Comparison of ENCODE assay signal across 18 mouse cellular contexts in the genomic region with DNA sequence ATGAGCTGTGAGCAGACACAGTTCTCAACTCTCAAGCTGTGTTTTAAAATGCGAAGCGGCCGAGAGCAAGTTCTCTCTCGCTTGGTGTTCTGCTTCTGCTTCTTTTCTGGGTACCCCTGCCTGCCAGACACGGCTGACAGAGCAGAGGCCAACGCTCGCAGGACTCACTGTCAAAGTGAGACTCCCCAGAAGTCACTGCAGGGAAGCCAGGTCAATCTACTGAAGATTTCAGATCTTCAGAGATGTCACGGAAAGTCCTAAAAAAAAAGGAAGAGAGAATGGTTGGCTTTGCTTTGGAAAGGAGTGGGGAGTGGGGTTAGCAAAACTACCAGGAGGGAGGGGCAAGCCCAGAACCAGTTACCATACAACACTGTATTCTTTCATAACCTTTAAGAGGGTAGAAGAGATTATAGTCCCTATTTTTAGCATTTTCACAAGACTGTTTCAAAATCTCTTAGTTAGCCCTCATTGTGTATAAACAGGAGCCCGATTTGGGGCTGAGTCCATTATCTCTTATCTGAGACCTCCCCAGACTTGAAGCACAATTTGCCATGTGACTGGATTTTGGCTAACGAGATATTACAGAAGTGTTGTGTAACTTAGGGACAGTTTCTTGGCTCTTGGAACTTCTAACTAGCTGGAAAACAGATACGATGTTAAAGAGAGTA. TPM values are rescaled to one million over a fixed set of nuclear protein-coding genes. Genes with fewer than 3 reads are reported as not detected.
A peak's percentile ranks its signal among the peaks of the same experiment; 100 is the strongest.
DNase-seq lines count a peak whose midpoint lies in the region; ATAC-seq and TF ChIP-seq lines count a peak whose summit lies in the region.
"Had no signal": no experiment of that assay in that cellular context is flagged by ENCODE, and none has a peak within 500 bp of the region (broad histone marks: within the 10 kb centered on the region; RNA-seq: fewer than 3 reads in every experiment).

No protein-coding gene starts in this region.

- H3K27me3 ChIP-seq in limb, embryonic 12.5 days, result no peaks in the 10 kb centered on the region
- H3K27me3 ChIP-seq in limb, embryonic 10.5 days (ENCODE audit: low read depth, poor library complexity, severe bottlenecking), result no peaks in the 10 kb centered on the region
- H3K27me3 ChIP-seq in CH12.LX (replicated peaks), result no peaks in the 10 kb centered on the region
- no peaks in the 10 kb centered on the region for H3K27me3 ChIP-seq in heart, embryonic 12.5 days (replicated peaks)
- H3K27me3 ChIP-seq: embryonic facial prominence, embryonic 15.5 days; midbrain, embryonic 12.5 days had no signal

- H3K36me3 ChIP-seq in limb, embryonic 12.5 days, result peaks cover 65% of the 10 kb centered on the region
- H3K36me3 ChIP-seq in limb, embryonic 10.5 days, result peaks cover 78% of the 10 kb centered on the region
- peaks cover 18 to 52% of the 10 kb centered on the region in 2 experiments for H3K36me3 ChIP-seq in CH12.LX (replicated peaks in 1 of 2; ENCODE audit: control insufficient read depth in 1 of 2, insufficient read depth in 1 of 2, low read length in 1 of 2)
- H3K36me3 ChIP-seq in heart, embryonic 12.5 days, result peaks cover 44% of the 10 kb centered on the region

- TF ChIP-seq RAD21 in CH12.LX (IDR thresholded peaks at IDR 0.05; ENCODE audit: low read depth, low read length), result no peak

- H3K9me3 ChIP-seq in limb, embryonic 12.5 days, result no peaks in the 10 kb centered on the region
- no peaks in the 10 kb centered on the region for H3K9me3 ChIP-seq in limb, embryonic 10.5 days (replicated peaks)
- no peaks in the 10 kb centered on the region for H3K9me3 ChIP-seq in CH12.LX (replicated peaks; ENCODE audit: low read length)
- H3K9me3 ChIP-seq in heart, embryonic 12.5 days (replicated peaks), result no peaks in the 10 kb centered on the region
- H3K9me3 ChIP-seq: embryonic facial prominence, embryonic 15.5 days; midbrain, embryonic 12.5 days had no signal

- no peak for ATAC-seq in limb, embryonic 12.5 days (ENCODE audit: insufficient number of reproducible peaks, insufficient read depth, low FRiP score, low TSS enrichment, low read depth)
- ATAC-seq in heart, embryonic 12.5 days (ENCODE audit: insufficient number of reproducible peaks, low FRiP score), result no peak
- ATAC-seq: activated CD4-positive, CD25-positive, alpha-beta regulatory T cell, adult 4 months had no signal

- no peak overlapping the region for H3K9ac ChIP-seq in limb, embryonic 12.5 days (replicated peaks)
- no peak overlapping the region for H3K9ac ChIP-seq in CH12.LX (ENCODE audit: insufficient read depth, low read depth)
- H3K9ac ChIP-seq in heart, embryonic 12.5 days, result no peak overlapping the region
- H3K9ac ChIP-seq: embryonic facial prominence, embryonic 15.5 days; midbrain, embryonic 12.5 days had no signal

- no peak for TF ChIP-seq CTCF in CH12.LX (conservative IDR thresholded peaks at IDR 0.05 in 1 of 2, IDR thresholded peaks at IDR 0.05 in 1 of 2; ENCODE audit: low read depth in 2 of 2, low read length in 2 of 2)

- intact Hi-C loops in left cerebral cortex, postnatal 10 days (cut with DNase I), result no loop called here

- H3K4me3 ChIP-seq in limb, embryonic 12.5 days (replicated peaks), result no peak overlapping the region
- no peak overlapping the region for H3K4me3 ChIP-seq in limb, embryonic 10.5 days
- H3K4me3 ChIP-seq in CH12.LX (replicated peaks in 1 of 3; ENCODE audit: low read depth in 2 of 3, low read length in 2 of 3, poor library complexity in 1 of 3), result no peak overlapping the region
- no peak overlapping the region for H3K4me3 ChIP-seq in heart, embryonic 12.5 days
- H3K4me3 ChIP-seq: embryonic facial prominence, embryonic 15.5 days; midbrain, embryonic 12.5 days had no signal

- no peak overlapping the region for H3K4me2 ChIP-seq in limb, embryonic 12.5 days
- H3K4me2 ChIP-seq in CH12.LX (ENCODE audit: insufficient read depth, low read depth, poor library complexity, severe bottlenecking), result no peak overlapping the region
- H3K4me2 ChIP-seq in heart, embryonic 12.5 days, result peak overlapping the region; percentile 14
- H3K4me2 ChIP-seq: embryonic facial prominence, embryonic 15.5 days; midbrain, embryonic 12.5 days had no signal

- no peak for TF ChIP-seq POLR2A in CH12.LX (IDR thresholded peaks at IDR 0.05; ENCODE audit: low read depth, low read length)

- no peak for DNase-seq in limb, embryonic 10.5 days (ENCODE audit: low spot score)
- DNase-seq in CH12.LX (ENCODE audit: extremely low read depth), result peak; percentile 62
- peak; percentile 17 for DNase-seq in heart, postnatal 4 days
- DNase-seq in layer of hippocampus, postnatal 36 days, result no peak
- DNase-seq in T-cell, adult 2 months (ENCODE audit: low spot score), result no peak
- DNase-seq in left cerebral cortex, postnatal 10 days (ENCODE audit: extremely low spot score in 1 of 2, low spot score in 2 of 2), result no peak
- DNase-seq: adrenal gland, postnatal 14 days; cerebellum, adult 18-20 months; kidney, adult 2 months; kidney, postnatal 14 days; liver; right cerebral cortex, postnatal 25 days had no signal

- in situ Hi-C loops in CH12.LX (cut with MboI; ENCODE audit: low pct_ligation_motif_present, low pct_unique_long_range_greater_than_20kb, low sequenced_read_pairs), result no loop called here

- H3K79me2 ChIP-seq in CH12.LX (replicated peaks; ENCODE audit: control insufficient read depth, extremely low read depth, insufficient read depth, poor library complexity, severe bottlenecking), result no peaks in the 10 kb centered on the region

- H3K4me1 ChIP-seq in limb, embryonic 12.5 days (replicated peaks), result no peaks in the 10 kb centered on the region
- no peaks in the 10 kb centered on the region for H3K4me1 ChIP-seq in limb, embryonic 10.5 days
- peaks cover 13 to 38% of the 10 kb centered on the region in 2 experiments for H3K4me1 ChIP-seq in CH12.LX (ENCODE audit: control insufficient read depth in 1 of 2, insufficient read depth in 2 of 2)
- peaks cover 45% of the 10 kb centered on the region for H3K4me1 ChIP-seq in heart, embryonic 12.5 days (replicated peaks)
- H3K4me1 ChIP-seq: embryonic facial prominence, embryonic 15.5 days; midbrain, embryonic 12.5 days had no signal

- dilution Hi-C loops in CH12.LX (cut with MboI; ENCODE audit: extremely low pct_ligation_motif_present, extremely low pct_unique_long_range_greater_than_20kb, low sequenced_read_pairs), result no loop called here

- H3K27ac ChIP-seq in limb, embryonic 12.5 days, result 0 out of 2 replicates have a peak overlapping the region, but pooled peaks have one; percentile 35
- no peak overlapping the region for H3K27ac ChIP-seq in limb, embryonic 10.5 days
- H3K27ac ChIP-seq in CH12.LX (ENCODE audit: insufficient read depth, low read depth), result no peak overlapping the region
- peak overlapping the region; percentile 80 for H3K27ac ChIP-seq in heart, embryonic 12.5 days (ENCODE audit: poor library complexity, severe bottlenecking)
- H3K27ac ChIP-seq: embryonic facial prominence, embryonic 15.5 days; macrophage; midbrain, embryonic 12.5 days had no signal

- WGBS in limb, embryonic 12.5 days, result 92% methylated on average over 11 of the region's 11 CpGs
- 87% methylated on average over 11 of the region's 11 CpGs for WGBS in limb, embryonic 10.5 days
- 26% methylated on average over 11 of the region's 11 CpGs for WGBS in heart, embryonic 12.5 days

- peak; percentile 12; the same call in 1 of the 2 replicates for TF ChIP-seq EP300 in CH12.LX (IDR thresholded peaks at IDR 0.05; ENCODE audit: low read length)

TF ChIP-seq in CH12.LX, 34 proteins besides CTCF, POLR2A, EP300 and RAD21:
- TF ChIP-seq BHLHE40 (IDR thresholded peaks at IDR 0.05; ENCODE audit: low read depth, low read length) (peak; percentile 27; the same call in 1 of the 2 replicates), JUND (conservative IDR thresholded peaks at IDR 0.05; ENCODE audit: low read depth, low read length) (no peak), IRF4 (IDR thresholded peaks at IDR 0.05; ENCODE audit: low read depth, low read length) (peak; percentile 60), ZNF384 (IDR thresholded peaks at IDR 0.05; ENCODE audit: low read depth, low read length) (peak; percentile 57), MEF2A (IDR thresholded peaks at IDR 0.05; ENCODE audit: borderline replicate concordance, low read depth, low read length) (peak; percentile 34; the same call in 1 of the 2 replicates)

RNA-seq across cellular contexts. Expression of gene Ctnnal1, which starts 15.2 kb away (rescaled TPM):
- 40.2 and 40.4 TPM in 2 replicates for polyA plus RNA-seq in limb, embryonic 12.5 days (2016; fragmentation: Nextera tagmentation; extraction: Ambion mirVana)
- 29.6 and 33.2 TPM in 2 replicates for polyA plus RNA-seq in limb, embryonic 10.5 days (2016; fragmentation: Nextera tagmentation; extraction: Ambion mirVana)
- total RNA-seq in CH12.LX (2012; rRNA removed), result 3.3 and 4.0 TPM in 2 replicates
- total RNA-seq in CH12.LX (2014; rRNA removed), result 5.2 and 5.3 TPM in 2 replicates
- 4.2 and 4.9 TPM in 2 replicates for polyA plus RNA-seq in CH12.LX (2012; ENCODE audit: insufficient read length, low read depth)
- polyA plus RNA-seq in heart, embryonic 12.5 days (2016; fragmentation: Nextera tagmentation; extraction: Ambion mirVana), result 20.5 and 21.7 TPM in 2 replicates
- total RNA-seq in heart, postnatal 4 days (2021), result 10 to 100 TPM; 34.0 to 35.7 TPM
- 10 to 100 TPM; 12.5 to 15.7 TPM for total RNA-seq in layer of hippocampus, postnatal 36 days (2021)
- total RNA-seq in left cerebral cortex, postnatal 10 days (2021), result 10 to 100 TPM; 16.6 to 17.1 TPM

Comparison
In these comparisons a context has a peak if more than half of its experiments do, and no peak if none do; other contexts are left out.
1. H3K27ac ChIP-seq: peak in limb, embryonic 12.5 days (single experiment) and heart, embryonic 12.5 days (single experiment); none in limb, embryonic 10.5 days (single experiment) and CH12.LX (single experiment).
2. DNase-seq: peak in CH12.LX (single experiment) and heart, postnatal 4 days (single experiment); none in limb, embryonic 10.5 days (single experiment), layer of hippocampus, postnatal 36 days (0 of 2), T-cell, adult 2 months (single experiment) and left cerebral cortex, postnatal 10 days (0 of 2).